Mouse (Mus musculus): ENCODE measurements at regions not wholly inside any gene's neighbourhood (a gene's known extent, or its start where the extent isn't known, plus 50 kb on each side); places are given as distances from the start of the nearest gene placed in this dataset.

- TF ChIP-seq CTCF (IDR thresholded peaks at IDR 0.05; ENCODE audit: extremely low read depth, insufficient read depth, low read length) (no peak), POLR2A (IDR thresholded peaks at IDR 0.05; ENCODE audit: extremely low read depth, insufficient read depth, low read length) (no peak)
Observed at GRCm38 (mm10) chr3:102319331-102319730, 114.8 kb upstream of the Vangl1 start.
